Mouse (Mus musculus) WW6 (cell line): ENCODE measurements around the gene Sbf2.
"Not testable (repeated sequence)": the region's sequence is repeated elsewhere in the genome, so short reads cannot be mapped to it uniquely, and the experiment has no call there.

Experiments used
- DNase-seq: peaks from one replicate; pipeline ENCODE4 v3.0.0-alpha.2; 2013; ENCODE audit warnings: low read depth, low spot score

Sbf2 gene

DNA sequence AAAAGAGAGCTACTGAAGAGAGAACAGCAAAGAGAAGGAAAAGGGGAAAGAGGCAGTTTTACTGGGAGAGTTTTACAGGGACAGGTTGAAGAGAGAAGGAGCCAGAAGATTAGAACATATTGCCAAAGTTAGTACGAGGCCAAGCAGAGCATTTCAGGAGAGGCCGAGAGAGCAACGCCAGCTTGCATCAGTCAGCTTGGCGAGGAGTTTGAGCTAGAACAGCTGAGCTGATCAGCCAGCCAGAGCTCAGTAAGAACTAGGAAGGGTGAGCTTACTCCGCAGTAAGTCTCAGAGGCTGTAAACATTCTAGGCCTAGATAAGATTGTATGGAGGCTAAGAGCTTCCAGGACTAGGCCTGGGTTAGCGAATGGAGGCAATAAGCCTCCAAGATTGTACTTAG is 222.1 kb downstream of the Sbf2 start:
- DNase-seq = no peak

DNA sequence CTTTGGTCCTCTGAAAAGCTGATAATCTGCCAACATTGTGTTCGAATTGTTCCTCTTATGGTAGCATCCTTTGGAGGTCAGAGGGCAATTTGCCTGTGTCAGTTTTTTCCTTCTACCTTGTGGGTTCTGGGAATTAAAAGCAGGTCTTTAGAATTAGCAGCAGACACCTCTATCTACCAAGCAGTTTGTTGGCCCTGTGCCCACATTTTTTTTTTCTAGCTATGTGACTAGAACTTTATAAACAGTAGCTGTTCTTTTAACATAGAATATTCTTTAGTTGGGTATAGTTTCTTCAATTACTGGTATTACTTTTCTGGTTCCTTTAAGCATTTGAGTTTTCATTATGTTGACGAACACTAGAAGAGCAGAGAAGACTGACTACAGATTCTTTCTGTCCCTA is 223.1 kb downstream of the Sbf2 start:
- DNase-seq = no peak

DNA sequence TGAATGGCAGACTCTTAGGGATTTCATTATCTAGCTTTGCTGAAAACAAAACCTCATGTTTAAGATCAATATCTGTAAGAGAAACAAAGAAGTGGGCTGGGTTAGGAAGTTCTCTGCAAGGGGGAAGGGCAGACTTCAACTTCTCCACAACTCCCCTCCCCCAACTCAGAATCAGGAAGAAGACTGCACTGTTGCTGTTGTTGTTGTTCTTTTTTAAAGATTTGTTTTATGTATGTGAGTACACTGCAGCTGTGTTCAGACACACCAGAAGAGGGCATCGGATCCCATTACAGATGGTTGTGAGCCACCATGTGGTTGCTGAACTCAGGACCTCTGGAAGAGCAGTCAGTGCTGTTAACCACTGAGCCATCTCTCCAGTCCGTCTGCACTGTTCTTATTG is 225.8 kb downstream of the Sbf2 start:
- DNase-seq = not testable (repeated sequence)

DNA sequence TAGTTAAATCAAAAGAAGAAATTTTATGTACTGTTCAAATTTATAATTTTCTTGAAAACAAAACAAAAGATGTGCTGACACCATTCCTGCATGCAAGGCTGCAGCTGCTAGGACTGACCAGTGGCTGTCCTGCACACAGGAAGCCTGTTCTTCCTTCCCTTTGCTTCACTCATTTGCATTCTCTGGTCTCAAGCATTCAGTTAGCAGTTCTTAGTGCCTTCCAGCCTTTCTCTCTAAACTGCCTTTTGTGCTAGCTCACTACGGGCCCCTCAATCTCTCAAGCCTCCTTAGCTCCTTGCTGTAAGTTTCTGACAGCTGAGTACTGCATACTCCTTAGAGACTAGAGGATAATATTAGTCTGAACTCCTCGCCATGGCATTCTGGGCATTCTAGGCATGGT is 227.2 kb downstream of the Sbf2 start:
- DNase-seq = no peak

DNA sequence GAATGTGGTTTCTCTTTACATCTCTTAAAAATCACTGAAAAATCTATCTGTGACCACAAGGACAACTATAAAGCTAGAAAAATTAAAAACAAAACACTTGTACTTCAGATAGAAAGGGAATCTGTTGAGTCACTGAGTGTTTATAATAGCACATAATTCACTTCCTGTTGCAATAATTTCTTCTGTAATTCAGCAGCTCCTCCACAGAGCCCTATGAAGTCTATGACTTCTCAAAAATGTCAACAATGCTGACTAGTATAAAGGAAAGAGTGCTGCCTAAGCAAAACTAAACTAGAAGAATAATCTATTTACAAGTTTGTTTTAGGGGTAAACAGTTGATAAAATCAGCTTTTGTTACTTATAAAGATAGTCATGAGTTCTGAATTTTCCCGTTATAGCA is 229.2 kb downstream of the Sbf2 start:
- DNase-seq = no peak

DNA sequence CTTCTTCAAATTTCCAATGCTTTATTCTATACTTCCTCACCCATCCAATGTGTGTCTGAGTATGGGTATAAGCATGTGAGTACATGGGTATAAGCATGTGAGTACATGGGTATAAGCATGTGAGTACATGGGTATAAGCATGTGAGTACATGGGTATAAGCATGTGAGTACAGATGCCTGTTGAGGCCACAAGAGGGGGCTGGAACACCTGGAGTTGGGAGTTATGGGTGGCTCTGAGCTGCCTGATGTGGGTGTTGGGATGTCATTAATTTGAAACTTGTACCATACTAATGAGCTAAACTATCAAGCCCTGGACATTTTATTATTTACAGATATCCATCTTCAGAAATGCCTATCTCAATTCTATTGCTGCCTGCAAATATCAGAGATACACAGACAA is 230.4 kb downstream of the Sbf2 start:
- DNase-seq = no peak

DNA sequence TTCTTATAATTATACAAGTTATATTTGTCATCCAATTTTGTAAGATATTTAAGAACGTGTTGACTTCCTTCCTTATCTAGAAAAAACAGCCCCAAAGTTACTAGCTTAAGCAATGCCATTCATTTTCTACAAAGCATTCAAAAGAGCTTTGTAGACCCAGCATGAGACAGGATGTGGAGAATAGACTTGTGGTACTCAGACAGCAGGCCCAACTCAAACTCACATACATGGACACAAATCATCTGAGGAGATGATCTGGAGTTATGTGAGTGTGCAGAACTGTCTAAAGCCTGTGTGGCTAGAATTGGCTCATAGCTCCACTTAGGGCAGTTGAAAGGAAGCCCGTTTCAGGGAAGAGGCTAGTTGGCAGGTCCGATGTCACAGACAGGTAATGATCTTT is 233.1 kb downstream of the Sbf2 start:
- no peak for DNase-seq

DNA sequence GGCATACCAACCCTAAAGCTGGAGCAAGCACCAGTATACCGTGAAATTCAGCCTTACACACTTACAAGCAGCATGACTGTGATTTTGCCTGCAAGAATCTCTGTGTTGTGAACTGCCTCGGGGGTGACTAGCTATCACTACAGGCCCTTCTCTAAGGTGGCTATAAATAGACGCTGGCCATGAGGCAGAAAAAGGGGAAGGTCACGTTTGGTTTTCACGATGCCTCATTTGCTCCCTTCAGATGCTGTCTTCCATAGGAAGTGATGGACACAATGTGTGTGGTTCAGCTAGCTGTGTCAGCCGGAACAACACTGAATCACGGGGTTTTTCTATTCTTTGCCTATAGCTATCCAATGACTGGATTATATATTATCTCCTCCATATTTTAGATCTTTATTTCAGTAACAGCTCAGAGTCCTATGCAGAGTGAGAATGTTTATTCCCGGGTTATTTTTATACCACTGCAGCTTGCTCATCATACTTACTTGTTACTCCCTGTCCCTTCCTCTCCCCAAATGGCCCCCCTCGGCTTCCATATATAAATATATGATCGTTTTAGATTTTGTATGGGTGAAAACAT is 235.3 kb downstream of the Sbf2 start:
- no peak for DNase-seq

DNA sequence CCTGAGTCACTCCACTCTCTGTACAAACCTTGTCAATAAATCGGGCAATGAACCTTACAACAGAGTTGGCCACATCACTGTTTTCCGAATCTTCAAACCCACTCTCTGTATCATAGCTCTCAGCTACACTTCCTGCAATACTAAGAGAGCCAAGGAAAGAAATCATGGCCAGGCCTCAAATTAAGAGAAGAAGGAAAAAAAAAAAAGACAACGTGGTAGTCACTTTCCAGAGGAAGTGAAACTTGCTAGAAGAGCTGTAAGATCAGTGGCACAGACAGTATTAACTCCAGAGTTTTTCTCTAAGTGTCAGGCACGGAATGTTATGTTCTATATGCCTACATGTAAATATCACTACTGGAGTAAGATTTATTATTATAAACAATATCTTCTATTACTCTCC is 242.2 kb downstream of the Sbf2 start:
- no peak for DNase-seq

DNA sequence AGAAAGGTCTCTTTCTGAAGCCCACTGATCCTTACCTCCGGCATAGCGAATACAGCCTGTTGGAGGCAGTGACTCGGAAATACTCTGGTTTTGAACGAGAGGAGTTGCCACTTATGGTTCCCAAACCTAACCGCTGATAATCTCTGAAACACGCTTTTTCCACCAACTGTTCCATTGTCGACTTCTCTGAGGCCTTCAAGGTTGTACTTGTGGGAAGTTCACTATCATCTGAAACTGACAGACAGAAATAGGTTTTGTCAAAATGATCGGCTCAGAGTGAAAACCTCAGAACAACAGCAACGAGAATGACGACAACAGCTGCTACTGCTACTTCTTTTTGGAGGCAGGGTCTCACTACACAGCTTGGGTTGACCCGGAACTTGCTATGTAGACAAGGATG is 252.7 kb downstream of the Sbf2 start:
- no peak for DNase-seq

DNA sequence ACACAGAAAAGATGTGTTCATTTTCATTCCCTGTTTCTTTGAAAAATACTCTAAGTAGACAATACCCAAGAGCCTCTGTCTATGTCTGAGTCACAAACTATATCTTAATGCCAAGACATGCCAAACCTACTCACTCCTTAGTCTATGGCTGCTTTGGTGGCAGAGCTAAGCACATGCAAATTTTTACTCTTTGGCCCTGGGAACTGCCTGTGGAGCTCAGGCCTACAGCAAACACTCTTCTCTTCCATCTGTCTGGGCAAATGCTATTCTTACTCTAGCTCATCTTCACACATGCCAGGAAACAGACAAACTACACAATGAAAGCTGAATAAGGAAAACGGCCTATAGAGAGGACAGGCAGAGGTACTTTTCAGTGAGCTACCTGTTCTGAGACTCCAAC is 253.2 kb downstream of the Sbf2 start:
- DNase-seq = no peak

DNA sequence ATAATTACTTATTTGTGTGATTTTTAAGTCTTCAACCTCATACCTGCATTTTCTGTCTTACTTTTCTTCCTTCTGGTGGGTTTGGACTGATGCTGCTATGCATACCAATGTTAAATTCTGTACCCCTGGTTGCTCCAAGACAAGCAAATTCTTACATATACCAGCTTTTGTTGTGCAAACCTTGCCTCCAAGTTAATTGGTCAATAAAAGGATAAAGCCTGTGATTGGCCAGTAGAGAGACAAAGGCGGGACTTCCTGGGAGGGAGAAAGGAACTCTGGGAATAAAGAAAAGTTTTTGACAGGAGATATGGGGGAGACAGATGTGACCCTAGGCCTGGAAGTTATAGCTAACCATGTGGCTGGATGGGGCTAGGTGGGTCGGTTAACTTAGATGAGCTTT is 255.3 kb downstream of the Sbf2 start:
- no peak for DNase-seq

DNA sequence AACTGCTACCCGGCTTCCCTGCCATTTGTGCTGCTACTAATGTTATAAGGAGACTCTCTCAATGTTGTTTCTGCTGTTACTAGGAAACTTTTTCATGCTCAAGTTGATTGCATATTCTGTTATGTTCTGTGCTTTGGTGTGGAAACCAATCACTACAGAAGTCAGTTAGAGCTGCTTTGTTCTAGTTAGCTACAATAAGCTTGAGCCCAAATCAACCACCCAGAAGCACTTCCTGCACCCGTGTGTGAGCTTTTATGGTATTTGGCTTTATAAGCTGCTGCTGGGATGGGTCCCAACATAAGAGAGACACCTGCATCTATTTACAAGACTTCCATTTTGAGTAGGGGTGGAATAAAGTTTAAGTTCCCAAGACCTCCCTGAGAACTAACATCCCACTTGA is 260.8 kb downstream of the Sbf2 start:
- DNase-seq = no peak

DNA sequence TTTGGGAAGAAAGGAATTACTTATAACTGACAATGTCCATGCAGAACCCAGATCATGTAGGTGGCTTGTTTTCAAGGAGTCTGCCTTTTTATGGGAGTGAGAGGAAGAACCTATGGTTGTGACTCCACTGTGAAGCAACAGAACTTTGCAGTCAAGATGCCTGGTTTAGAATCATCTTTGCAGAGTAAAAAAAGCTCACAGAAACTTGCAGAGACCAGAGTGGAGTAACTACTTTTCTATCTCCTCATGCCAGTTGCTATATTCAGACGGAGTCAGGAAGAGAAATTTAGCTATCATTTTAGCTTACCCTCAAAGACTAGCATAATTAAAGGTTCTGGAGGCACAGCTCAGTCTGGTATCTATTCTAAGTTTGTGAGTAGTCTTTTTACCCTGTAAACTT is 267.5 kb downstream of the Sbf2 start:
- no peak for DNase-seq

DNA sequence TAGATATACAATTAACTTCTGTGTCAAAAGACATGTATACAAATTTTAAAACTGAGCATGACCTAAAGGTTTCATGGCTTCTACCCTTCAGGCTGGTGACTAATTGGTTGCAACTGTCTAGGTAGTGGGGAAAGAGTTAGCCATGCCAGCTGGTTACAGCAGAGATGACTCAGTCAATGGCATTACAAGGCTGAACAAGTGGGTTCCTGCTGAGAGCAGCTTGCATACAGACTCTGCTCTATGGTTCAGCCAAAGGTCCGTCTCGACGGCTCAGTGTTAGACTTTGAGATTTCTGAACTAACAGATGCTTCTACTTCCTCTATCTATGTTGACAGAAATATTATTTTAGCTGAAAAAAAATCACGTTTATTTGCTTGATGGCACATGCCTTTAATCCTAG is 277.1 kb downstream of the Sbf2 start:
- no peak for DNase-seq

DNA sequence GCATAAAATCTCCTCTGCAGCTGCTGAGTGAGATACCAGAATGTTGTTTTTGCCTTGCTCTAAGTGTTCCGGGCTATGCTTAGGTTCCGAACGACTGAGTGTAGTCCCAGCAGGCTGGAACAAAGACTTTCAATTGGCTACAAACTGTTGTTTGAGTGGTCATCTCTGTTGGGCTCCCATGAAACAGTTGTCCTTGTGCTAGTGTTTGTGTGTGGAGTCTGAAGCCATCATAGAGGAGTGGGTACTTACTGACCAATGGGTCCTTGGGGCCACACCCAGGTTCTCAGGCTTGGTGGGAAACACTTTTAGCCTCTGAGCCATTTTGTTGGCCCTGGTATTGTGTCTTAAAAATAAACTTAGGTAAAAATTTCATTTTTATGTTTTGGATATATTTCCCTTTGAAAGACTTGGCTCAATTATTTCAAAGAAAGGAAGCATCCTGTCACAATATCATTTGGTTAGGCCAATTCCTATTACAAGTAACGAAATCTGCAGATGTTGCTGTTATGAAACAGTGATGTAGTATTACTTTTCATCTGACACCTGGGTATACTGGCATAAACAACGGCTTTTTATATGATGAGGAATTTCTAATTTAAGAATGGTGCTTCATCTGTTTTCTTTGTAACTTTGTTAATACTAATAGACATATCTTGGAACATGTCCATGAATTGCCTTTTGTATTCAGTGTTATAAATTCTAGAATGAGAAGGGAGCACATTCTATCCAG is 289.2 kb downstream of the Sbf2 start:
- no peak for DNase-seq

DNA sequence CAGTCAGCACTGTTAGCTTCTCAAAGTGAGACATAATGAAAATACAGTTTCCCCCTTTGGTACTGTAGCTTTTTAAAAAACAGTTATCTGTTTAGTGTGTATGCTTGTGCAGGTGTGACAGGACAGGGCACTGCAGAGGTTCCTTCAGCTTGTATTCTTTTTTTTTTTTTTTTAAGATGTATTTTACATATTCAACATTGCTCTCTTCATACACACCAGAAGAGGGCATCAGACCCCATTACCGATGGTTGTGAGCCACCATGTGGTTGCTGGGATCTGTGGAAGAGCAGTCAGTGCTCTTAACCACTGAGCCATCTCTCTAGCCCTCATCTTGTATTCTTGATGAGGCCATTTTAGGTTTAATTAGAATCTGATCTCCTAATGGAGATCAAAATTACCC is 289.9 kb downstream of the Sbf2 start:
- no peak for DNase-seq

DNA sequence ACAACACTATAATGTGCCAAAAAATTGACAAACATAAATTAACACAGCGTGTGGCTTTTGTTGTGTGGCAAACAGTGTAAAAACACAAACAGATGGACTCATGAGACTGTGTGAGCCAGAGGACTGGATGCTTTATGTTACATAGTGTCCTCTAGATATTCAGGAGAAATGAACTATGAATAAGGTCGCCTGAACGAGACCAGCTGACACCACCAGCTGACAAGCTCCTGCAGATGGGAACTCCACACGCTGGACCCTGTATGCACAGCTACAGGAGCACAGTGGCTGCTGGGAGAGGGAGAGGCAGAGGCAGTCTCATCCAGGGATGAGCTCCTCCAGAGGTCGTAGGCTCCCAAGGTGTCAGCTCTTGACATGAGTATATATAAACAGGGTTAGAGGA is 293.6 kb downstream of the Sbf2 start:
- no peak for DNase-seq

DNA sequence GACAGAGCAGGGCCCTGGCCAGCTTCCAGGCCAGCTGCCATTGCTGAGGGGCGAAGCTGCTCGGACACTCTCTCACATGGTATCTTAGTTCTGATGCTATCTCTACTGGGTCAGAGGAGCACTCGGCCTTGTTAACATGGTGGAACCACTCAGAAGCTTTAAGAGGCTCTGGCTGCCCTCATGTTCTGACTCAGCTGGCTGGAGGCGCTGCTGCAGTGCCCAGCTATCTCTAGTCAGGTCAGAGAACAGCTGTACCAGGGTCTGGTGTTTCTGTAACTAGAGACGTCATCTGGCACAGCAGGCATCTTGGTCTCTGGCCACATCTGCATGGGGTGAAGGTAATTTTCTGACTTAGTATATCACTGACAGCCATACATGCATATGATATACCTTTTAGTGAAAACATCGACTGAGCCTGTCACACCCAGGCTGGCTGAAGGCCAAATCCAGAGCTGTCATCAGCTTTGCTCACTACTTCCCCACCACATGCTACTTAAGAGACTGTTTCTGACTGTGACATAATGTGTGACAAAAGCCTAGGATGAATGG is 295.7 kb downstream of the Sbf2 start:
- DNase-seq = no peak

DNA sequence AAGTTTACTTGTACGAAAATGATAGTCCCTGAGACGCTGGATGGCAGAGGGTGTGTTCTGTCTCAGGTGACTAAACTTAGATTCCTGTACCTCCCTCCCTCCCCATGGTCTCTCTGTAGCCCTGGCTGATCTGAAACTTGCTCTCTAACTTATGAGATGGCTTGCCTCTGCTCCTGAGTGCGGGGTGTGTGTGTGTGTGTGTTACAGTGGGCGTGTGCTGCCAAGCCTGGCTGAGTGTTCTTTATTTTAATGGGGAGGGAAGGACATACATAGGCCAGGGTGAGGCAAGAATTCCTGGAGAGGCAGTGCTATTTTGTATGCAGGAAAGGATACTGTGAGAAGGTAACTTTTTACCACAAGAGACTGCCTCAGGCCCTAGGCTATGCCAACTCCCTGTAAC is 297.3 kb downstream of the Sbf2 start:
- DNase-seq = no peak

DNA sequence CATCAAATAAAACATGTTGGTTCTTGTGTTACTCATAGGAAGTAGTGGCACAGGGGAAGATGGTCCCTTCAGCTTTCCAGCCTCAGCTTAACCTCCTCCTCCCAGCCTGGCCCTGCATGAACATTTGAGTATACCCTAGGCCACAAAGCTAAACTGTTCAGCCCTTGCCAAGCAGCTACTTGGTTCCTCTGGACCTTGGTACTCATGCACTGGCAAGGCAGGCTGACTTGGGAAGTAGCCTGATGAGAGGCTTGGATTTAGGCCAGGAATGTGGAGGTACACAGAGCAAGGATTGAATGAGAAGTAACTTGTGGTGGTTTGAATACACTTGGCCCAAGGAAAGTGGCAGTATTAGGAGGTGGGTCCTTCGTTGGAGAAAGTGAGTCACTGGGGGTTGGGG is 299.4 kb downstream of the Sbf2 start:
- DNase-seq = no peak

DNA sequence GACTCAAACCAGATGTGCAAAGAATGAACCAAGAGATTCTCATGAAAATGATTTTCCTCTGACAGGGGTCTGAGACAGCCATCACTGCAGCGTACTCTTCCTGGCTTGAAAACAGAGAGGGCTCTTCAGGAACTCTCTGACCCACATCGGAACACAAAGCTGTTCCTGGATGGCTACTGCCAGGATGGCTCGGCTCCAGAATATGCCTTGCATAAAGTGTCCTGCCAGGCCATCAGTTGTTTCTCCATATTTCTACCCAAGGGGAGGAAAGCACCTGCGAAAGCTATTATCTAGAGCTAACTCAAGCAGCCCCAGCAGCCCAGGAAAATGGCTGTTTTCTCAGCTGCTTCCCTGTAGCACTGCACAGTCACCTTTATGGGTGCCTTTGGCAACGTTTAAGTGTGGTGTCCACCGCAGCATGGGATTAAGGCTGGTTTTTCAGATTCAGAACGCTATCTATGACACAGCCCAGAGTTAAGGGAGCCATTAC is 300.3 kb downstream of the Sbf2 start:
- DNase-seq = no peak

DNA sequence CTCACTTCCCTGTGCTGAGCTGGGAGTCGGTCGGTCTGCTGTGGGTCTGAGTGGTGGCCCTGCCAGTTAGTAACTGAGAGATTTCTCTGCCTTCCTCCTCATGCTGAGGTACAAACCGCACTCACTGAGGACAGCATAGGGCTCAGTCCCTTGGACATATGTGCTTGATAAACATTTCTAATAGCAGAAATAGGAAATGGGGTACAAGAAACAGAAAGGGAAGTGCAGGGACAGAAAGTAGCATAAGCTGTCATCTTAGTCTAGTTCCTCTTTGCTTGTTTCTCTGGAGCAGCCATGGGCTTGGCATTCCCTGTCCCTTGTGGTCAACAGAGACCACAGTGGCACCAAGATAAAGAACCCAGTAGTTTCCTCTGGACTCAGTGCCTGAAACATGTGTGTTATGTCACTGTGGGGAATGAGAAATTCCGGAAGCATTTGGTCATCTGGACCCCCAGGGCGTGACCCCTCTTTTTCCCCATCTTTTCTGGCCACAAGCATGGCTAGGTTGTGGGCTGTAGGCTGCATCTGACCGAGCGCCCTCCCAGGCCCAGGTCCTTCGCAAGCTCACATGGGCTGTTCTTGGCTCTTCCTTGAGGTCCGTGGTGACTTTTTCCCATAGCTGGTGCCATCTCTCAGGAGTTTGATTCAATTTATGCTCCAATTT is 301.2 kb downstream of the Sbf2 start:
- DNase-seq = no peak
